Comparison of ENCODE assay signal across 21 mouse cellular contexts in the genomic region with DNA sequence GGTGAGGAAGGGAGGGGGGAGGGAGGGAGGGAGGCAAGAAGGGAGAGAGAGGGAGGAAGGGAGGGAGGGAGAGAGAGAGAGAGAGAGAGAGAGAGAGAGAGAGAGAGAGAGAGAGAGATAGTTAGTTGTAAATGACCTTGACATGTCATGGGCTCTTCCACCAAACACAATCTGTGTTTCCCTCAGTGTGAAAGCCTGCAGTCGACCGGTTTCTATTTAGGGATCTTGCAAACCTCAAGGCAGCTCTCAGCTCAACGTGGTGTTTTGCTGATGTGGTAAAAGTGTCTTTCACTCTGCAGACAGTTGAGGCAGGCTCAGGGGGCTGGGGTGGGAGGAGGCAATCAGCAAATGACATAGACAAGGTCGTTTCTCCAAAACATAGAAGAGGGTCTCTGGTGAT. TPM values are rescaled to one million over a fixed set of nuclear protein-coding genes. Genes with fewer than 3 reads are reported as not detected.
DNase-seq lines count a peak whose midpoint lies in the region; ATAC-seq and TF ChIP-seq lines count a peak whose summit lies in the region.
"Had no signal": no experiment of that assay in that cellular context is flagged by ENCODE, and none has a peak within 500 bp of the region (broad histone marks: within the 10 kb centered on the region; RNA-seq: fewer than 3 reads in every experiment).

No protein-coding gene starts in this region.

- DNase-seq in heart, adult 11 months, result peak; percentile 66
- DNase-seq in heart, postnatal 25 days (ENCODE audit: low spot score), result no peak
- no peak for DNase-seq in heart, adult 2 months
- DNase-seq in heart, postnatal 4 days, result peak; percentile 13
- DNase-seq: adrenal gland, adult 2 months; cerebellum, adult 11-12 months; cerebellum, adult 9-10 months; cerebellum, postnatal 25 days; forebrain, postnatal 0 days; gastrocnemius, adult 2 months; gastrocnemius, postnatal 25 days; kidney, adult 18-20 months had no signal

- H3K4me3 ChIP-seq in heart, embryonic 13.5 days, result no peak overlapping the region
- H3K4me3 ChIP-seq in heart, adult 2 months, result no peak overlapping the region
- no peak overlapping the region for H3K4me3 ChIP-seq in heart, embryonic 14.5 days (ENCODE audit: control insufficient read depth in 1 of 2, insufficient read depth in 1 of 2, low read depth in 1 of 2, low read length in 2 of 2)
- no peak overlapping the region for H3K4me3 ChIP-seq in intestine, embryonic 15.5 days (replicated peaks)
- H3K4me3 ChIP-seq: embryonic facial prominence, embryonic 10.5 days; forebrain, embryonic 13.5 days; gastrocnemius, adult 2 months; hindbrain, embryonic 13.5 days had no signal

- H3K9ac ChIP-seq in heart, embryonic 13.5 days, result no peak overlapping the region
- no peak overlapping the region for H3K9ac ChIP-seq in heart, adult 2 months (ENCODE audit: low read depth, low read length)
- H3K9ac ChIP-seq in heart, embryonic 14.5 days (ENCODE audit: low read length), result no peak overlapping the region
- no peak overlapping the region for H3K9ac ChIP-seq in intestine, embryonic 15.5 days
- H3K9ac ChIP-seq: forebrain, embryonic 13.5 days; forebrain, postnatal 0 days; hindbrain, embryonic 13.5 days had no signal

- peak; percentile 71; the same call in 1 of the 2 replicates for ATAC-seq in heart, embryonic 13.5 days (ENCODE audit: extremely low read depth, insufficient number of reproducible peaks, low FRiP score, low TSS enrichment)
- peak; percentile 60; the same call in 1 of the 2 replicates for ATAC-seq in heart, embryonic 14.5 days (ENCODE audit: insufficient number of reproducible peaks, insufficient read depth, low FRiP score, low read depth)
- no peak for ATAC-seq in intestine, embryonic 15.5 days
- no peak for ATAC-seq in megakaryocyte, adult 5-6 weeks (ENCODE audit: poor library complexity, severe bottlenecking)
- ATAC-seq: forebrain, embryonic 13.5 days; forebrain, postnatal 0 days; hindbrain, postnatal 0 days had no signal

- H3K4me2 ChIP-seq in heart, embryonic 13.5 days, result no peak overlapping the region
- 0 out of 2 replicates have a peak overlapping the region, but pooled peaks have one; percentile 6 for H3K4me2 ChIP-seq in heart, embryonic 14.5 days (ENCODE audit: low read length)
- no peak overlapping the region for H3K4me2 ChIP-seq in intestine, embryonic 15.5 days (replicated peaks)
- H3K4me2 ChIP-seq: forebrain, embryonic 13.5 days; hindbrain, embryonic 13.5 days had no signal

- H3K4me1 ChIP-seq in heart, embryonic 13.5 days, result peaks cover 35% of the 10 kb centered on the region
- H3K4me1 ChIP-seq in heart, adult 2 months (ENCODE audit: control insufficient read depth, insufficient read depth, low read length), result peaks cover 2% of the 10 kb centered on the region; the same call in 1 of the 2 replicates
- H3K4me1 ChIP-seq in heart, embryonic 14.5 days (ENCODE audit: control insufficient read depth in 2 of 2, insufficient read depth in 2 of 2, low read length in 2 of 2), result peaks cover 26 to 39% of the 10 kb centered on the region in 2 experiments
- H3K4me1 ChIP-seq in intestine, embryonic 15.5 days (replicated peaks), result no peaks in the 10 kb centered on the region
- H3K4me1 ChIP-seq: forebrain, embryonic 13.5 days had no signal

- no peaks in the 10 kb centered on the region for H3K27me3 ChIP-seq in heart, embryonic 13.5 days (replicated peaks)
- no peaks in the 10 kb centered on the region for H3K27me3 ChIP-seq in heart, adult 2 months (ENCODE audit: control insufficient read depth, insufficient read depth, low read length)
- H3K27me3 ChIP-seq in heart, embryonic 14.5 days (ENCODE audit: control insufficient read depth, insufficient read depth, low read length), result no peaks in the 10 kb centered on the region
- H3K27me3 ChIP-seq in intestine, embryonic 15.5 days (replicated peaks), result no peaks in the 10 kb centered on the region
- H3K27me3 ChIP-seq: forebrain, embryonic 13.5 days; hindbrain, embryonic 13.5 days had no signal

- WGBS in heart, embryonic 13.5 days, result 25% methylated on average over 4 of the region's 4 CpGs
- 32% methylated on average over 4 of the region's 4 CpGs for WGBS in heart, adult 2 months
- 18% methylated on average over 4 of the region's 4 CpGs for WGBS in heart, embryonic 14.5 days
- WGBS in intestine, embryonic 15.5 days, result 57% methylated on average over 4 of the region's 4 CpGs

- H3K27ac ChIP-seq in heart, embryonic 13.5 days (replicated peaks), result peak overlapping the region; percentile 91
- no peak overlapping the region for H3K27ac ChIP-seq in heart, adult 2 months
- H3K27ac ChIP-seq in heart, embryonic 14.5 days (replicated peaks in 1 of 2; ENCODE audit: control insufficient read depth in 1 of 2, insufficient read depth in 1 of 2, low read depth in 2 of 2, low read length in 2 of 2), result peak overlapping the region; percentile 90
- H3K27ac ChIP-seq in intestine, embryonic 15.5 days, result no peak overlapping the region
- H3K27ac ChIP-seq: embryonic facial prominence, embryonic 10.5 days; forebrain, embryonic 13.5 days; gastrocnemius, adult 2 months; hindbrain, embryonic 13.5 days; hindbrain, postnatal 0 days had no signal

- H3K79me2 ChIP-seq in heart, adult 2 months (replicated peaks; ENCODE audit: control insufficient read depth, insufficient read depth, low read length), result no peaks in the 10 kb centered on the region

- intact Hi-C loops in heart, postnatal 25 days (cut with DNase I), result no loop called here
- intact Hi-C loops in heart, adult 2 months (cut with DNase I), result loop anchor here (10.0 kb wide), 1 partner anchor 208 kb away; no protein-coding TSS in a partner anchor

- H3K9me3 ChIP-seq in heart, embryonic 13.5 days, result no peaks in the 10 kb centered on the region
- H3K9me3 ChIP-seq in heart, embryonic 14.5 days (ENCODE audit: control insufficient read depth, low read length), result no peaks in the 10 kb centered on the region
- no peaks in the 10 kb centered on the region for H3K9me3 ChIP-seq in intestine, embryonic 15.5 days
- H3K9me3 ChIP-seq: embryonic facial prominence, embryonic 10.5 days; forebrain, embryonic 13.5 days; hindbrain, embryonic 13.5 days had no signal

- TF ChIP-seq CTCF in heart, adult 2 months (IDR thresholded peaks at IDR 0.05), result no peak

- no peak for TF ChIP-seq EP300 in heart, adult 2 months (IDR thresholded peaks at IDR 0.05; ENCODE audit: insufficient read depth, low read depth, low read length)

- TF ChIP-seq POLR2A in heart, adult 2 months (IDR thresholded peaks at IDR 0.05; ENCODE audit: insufficient read depth, low read depth, low read length), result no peak

- H3K36me3 ChIP-seq in heart, embryonic 13.5 days, result no peaks in the 10 kb centered on the region
- H3K36me3 ChIP-seq in heart, adult 2 months (ENCODE audit: control insufficient read depth, insufficient read depth, low read length), result no peaks in the 10 kb centered on the region
- H3K36me3 ChIP-seq in heart, embryonic 14.5 days (ENCODE audit: control insufficient read depth, insufficient read depth, low read length), result no peaks in the 10 kb centered on the region
- H3K36me3 ChIP-seq in intestine, embryonic 15.5 days, result no peaks in the 10 kb centered on the region
- H3K36me3 ChIP-seq: embryonic facial prominence, embryonic 10.5 days; hindbrain, embryonic 13.5 days had no signal

RNA-seq across cellular contexts. Expression of gene Itgb2l, which starts 37.1 kb away (rescaled TPM):
- total RNA-seq in heart, postnatal 25 days (2021), result not detected
- not detected in 2 replicates for polyA plus RNA-seq in heart, embryonic 13.5 days (2015; fragmentation: Nextera tagmentation; extraction: Ambion mirVana)
- total RNA-seq in heart, adult 2 months (2021), result not detected
- not detected in 2 replicates for polyA plus RNA-seq in heart, adult 2 months (2012; rRNA removed)
- polyA plus RNA-seq in heart, embryonic 14.5 days (2014; fragmentation: Nextera tagmentation; extraction: Ambion mirVana), result not detected in 2 replicates
- not detected for total RNA-seq in heart, postnatal 4 days (2021)
- 0.26 and 0.47 TPM in 2 replicates for polyA plus RNA-seq in intestine, embryonic 15.5 days (2015; fragmentation: Nextera tagmentation; extraction: Ambion mirVana)
- total RNA-seq in megakaryocyte, adult 5-6 weeks (2015), result 41.3 and 61.9 TPM in 2 replicates
- 67.6 and 76.1 TPM in 2 replicates for total RNA-seq in megakaryocyte, adult 5-6 weeks (2017)
- total RNA-seq: adrenal gland, adult 2 months; ES-E14; forebrain, postnatal 0 days; gastrocnemius, adult 2 months; gastrocnemius, postnatal 25 days had no signal
- polyA plus RNA-seq: adrenal gland, adult 2 months; embryonic facial prominence, embryonic 10.5 days; forebrain, embryonic 13.5 days; hindbrain, embryonic 13.5 days; hindbrain, postnatal 0 days had no signal

Comparison
In these comparisons a context has a peak if more than half of its experiments do, and no peak if none do; other contexts are left out.
1. DNase-seq: peak in heart, adult 11 months (single experiment) and heart, postnatal 4 days (single experiment); none in heart, postnatal 25 days (single experiment) and heart, adult 2 months (0 of 2).
2. H3K27ac ChIP-seq: peak in heart, embryonic 13.5 days (single experiment) and heart, embryonic 14.5 days (2 of 2); none in heart, adult 2 months (single experiment) and intestine, embryonic 15.5 days (single experiment).
3. ATAC-seq: peak in heart, embryonic 13.5 days (single experiment) and heart, embryonic 14.5 days (single experiment); none in intestine, embryonic 15.5 days (single experiment) and megakaryocyte, adult 5-6 weeks (single experiment).
4. RNA of gene Itgb2l, which starts 37.1 kb away (total RNA-seq): 41.3 to 76.1 TPM in megakaryocyte, adult 5-6 weeks; not detected in heart, postnatal 4 days, not detected in heart, postnatal 25 days and not detected in heart, adult 2 months; every median in the first group is over 10 times any median in the second.